Mouse (Mus musculus): Measurements from ENCODE around the gene Acoxl.

The Acoxl gene

DNA sequence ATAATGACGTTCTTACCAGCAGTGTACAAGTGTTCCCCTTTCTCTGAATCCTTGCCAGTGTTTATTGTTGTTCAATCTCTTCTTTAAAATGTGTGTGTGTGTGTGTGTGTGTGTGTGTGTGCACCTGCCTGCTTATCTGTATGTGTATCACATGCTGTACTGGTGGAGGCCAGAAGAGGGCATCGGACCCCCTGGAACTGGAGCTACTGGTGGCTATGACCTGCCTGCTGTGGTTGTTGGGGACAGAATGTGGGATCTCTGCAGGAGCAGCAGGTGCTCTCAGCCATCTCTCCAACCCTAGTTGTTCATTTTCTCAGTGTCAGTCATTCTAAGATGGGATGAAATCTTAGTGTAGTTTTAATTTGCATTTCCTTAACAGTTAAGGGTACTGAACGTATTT lies 98.4 kb downstream of the Acoxl start:
- DNase-seq (ENCODE audit: low read depth, low spot score): peak; percentile 57

- DNase-seq (ENCODE audit: low read depth, low spot score): peak; percentile 47
These were observed 100.5 kb downstream of the Acoxl start for GRCm38 (mm10) chr2:127939206-127939605.

- no peak for DNase-seq (ENCODE audit: low read depth, low spot score)
These were observed 121.9 kb downstream of the Acoxl start for GRCm38 (mm10) chr2:127960579-127960978.

DNA sequence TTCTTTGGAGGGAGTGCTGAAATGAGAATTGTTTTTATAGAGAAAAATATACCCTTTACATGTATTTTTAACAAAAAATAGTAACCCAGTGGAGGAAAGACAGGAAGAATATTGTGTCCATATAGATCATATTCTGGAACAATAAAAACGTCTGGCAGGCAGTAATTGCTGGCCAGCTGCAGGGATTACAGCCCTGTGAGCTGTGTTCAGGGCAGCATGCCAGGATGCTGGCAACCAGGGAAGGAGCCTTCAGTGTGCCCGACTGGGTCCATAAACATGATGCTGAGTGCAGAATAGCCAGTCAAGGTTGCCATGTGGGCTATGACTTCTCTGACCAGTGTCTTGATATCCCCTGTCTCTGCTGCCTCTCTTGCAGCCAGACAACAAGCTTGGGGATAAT lies 122.5 kb downstream of the Acoxl start:
- DNase-seq (ENCODE audit: low read depth, low spot score): no peak

DNA sequence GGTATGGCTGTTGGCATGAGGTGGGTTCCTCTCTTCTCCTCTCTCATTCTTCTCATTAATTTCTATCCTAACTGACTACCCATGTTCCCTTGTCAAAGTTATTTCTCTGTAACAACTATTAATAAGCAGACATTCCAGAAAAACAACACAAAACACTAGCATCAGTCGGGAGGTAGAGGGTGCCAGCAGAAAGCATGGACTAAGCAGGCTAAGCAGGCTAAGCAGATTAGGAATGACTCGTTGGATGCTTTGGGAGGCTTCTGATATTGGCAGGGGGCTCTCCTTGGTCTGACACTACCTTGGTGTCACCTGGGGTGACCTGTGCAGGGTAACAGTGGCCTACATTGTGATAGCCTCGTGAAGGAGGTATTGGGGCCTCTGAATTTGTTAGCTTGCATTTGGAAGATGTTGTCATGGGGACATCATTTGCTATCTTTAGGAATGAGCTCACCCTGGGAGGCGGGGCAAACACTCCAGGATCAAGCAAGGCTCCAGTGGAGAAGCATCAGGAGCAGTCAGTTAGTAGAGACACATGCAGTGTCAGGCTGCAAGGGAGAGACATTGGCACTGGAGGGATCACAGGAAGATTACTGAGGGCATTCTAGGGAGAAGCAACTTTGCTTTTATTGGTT lies 123.2 kb downstream of the Acoxl start:
- no peak for DNase-seq (ENCODE audit: low read depth, low spot score)

GRCm38 (mm10) chr2:127968944-127969343 lies 130.3 kb downstream of the Acoxl start:
- DNase-seq (ENCODE audit: low read depth, low spot score): no peak

GRCm38 (mm10) chr2:127976276-127976675 lies 137.6 kb downstream of the Acoxl start:
- no peak for DNase-seq (ENCODE audit: low read depth, low spot score)

GRCm38 (mm10) chr2:127978601-127979230 lies 140.0 kb downstream of the Acoxl start:
- no peak for DNase-seq (ENCODE audit: low read depth, low spot score)

DNA sequence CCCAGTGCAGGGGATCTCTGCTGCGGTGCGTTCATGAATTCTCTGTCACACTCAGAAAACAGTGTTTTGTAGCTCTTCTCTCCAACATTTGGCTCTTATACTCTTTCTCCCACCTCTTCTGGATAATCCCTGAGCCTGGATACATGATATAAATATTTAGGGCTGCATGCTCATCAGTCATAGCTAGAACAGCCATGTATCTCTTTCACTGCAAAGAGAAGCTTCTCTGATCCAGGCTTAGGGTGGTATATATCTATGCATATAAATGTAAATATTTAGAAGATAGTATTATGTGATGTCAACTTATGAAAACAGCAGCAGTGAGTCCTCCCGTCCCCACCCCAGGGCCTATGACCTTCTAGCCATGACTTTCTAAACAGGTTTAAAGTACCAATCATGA lies 143.9 kb downstream of the Acoxl start:
- DNase-seq (ENCODE audit: low read depth, low spot score): no peak

- no peak for DNase-seq (ENCODE audit: low read depth, low spot score)
These were observed 144.6 kb downstream of the Acoxl start for GRCm38 (mm10) chr2:127983301-127983700.

DNA sequence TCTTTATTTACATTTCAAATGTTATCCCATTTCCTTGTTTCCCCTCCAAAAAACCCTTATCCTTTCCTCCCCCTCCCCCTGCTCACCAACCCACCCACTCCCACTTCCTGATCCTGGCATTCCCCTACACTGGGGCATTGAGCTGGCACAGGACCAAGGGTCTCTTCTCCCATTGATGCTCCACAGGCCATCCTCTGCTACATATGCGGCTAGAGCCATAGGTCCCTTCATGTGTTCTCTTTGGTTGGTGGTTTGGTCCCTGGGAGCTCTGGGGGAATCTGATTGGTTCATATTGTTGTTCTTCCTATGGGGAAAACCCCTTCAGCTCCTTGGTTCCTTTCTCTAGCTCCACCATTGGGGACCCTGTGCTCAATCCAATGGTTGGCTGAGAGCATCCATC lies 145.3 kb downstream of the Acoxl start:
- no peak for DNase-seq (ENCODE audit: low read depth, low spot score)

DNA sequence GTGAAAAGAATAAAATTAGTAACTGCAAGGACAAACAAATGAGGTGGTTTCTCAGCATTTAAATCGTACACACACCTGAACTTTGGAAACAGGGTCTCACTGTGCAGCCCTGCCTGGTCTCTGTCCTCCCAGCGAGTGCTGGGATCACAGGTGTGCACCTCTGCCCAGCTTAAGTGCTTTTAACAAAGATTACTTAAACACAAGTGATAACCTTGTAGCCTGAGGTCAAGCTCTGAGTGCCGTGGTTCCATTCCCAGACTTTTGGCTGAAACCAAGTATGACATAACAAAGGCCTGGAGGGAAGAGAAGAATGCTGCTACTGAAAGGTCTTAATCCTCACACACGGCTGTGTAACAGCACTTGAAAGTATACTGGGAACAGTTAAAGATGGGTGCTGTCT lies 149.0 kb downstream of the Acoxl start:
- DNase-seq (ENCODE audit: low read depth, low spot score): no peak

DNA sequence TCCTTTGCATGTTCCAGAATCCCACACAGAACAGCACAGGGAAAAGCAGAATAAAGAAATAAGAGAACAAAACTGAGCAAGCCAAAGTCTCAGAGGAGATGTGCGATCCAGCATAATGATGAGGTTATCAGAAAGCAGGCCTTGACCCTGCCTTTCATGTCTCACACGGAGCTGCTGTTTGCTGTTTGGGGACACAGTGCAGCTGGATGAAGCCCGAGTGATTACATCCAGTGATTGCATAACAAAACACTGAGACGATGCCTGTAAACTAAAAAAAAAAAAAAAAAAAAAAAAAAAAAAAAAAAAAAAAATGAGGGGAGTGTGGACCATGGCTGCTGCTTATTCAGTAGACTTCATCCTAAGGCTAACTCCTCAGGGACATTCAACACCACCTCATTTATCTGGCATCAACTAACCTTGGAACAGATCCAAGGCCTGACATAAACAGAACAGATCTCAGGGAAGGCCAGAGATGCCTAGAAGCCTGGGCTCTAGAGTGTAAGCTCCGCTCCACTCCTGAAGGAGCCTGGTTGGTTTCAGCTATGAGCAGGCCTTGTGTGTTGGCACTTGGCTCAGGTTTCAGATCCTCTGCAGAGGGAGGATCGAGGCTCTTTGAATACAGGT lies 152.3 kb downstream of the Acoxl start:
- no peak for DNase-seq (ENCODE audit: low read depth, low spot score)

DNA sequence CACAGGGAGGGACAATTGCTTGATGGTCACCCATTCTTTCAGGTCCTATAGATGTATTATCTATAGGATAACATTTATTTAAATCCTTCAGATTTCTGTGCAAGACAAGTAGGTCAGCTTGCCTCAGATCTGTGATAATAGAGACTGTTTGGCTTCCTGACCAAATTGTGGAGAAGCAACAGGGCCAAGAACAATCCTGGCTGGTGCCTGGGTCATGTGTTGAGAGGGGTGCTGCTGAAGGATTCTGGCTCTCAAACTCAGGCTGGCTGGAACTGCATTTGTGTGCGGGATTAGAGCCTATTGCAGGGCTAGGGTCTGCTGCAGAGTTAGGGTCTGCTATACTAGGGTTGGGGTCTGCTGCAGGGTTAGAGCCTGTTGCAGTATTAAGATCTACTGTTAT lies 153.0 kb downstream of the Acoxl start:
- no peak for DNase-seq (ENCODE audit: low read depth, low spot score)

GRCm38 (mm10) chr2:128008662-128009423 lies 170.2 kb downstream of the Acoxl start:
- peak; percentile 97 for DNase-seq (ENCODE audit: low read depth, low spot score)

DNA sequence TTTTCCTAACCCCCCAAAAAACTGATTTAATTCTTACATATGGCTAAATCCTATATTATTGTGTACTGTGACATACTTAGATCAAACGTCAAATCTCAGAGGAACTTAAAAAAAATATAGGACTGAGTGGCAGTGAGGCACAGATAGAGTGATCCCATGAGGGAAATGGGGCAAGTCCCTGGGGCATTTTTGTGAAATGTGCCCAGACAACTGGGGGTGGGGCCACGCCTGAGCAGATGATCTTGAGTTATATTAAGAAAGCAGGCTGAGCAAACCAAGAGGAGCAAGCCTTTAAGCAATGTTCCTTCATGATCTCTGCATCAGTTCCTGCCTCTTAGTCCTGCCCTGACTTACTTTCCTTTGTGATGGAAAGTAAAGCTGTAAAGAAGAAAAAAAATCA lies 175.9 kb downstream of the Acoxl start:
- DNase-seq (ENCODE audit: low read depth, low spot score): peak; percentile 52

GRCm38 (mm10) chr2:128015602-128016001 lies 176.9 kb downstream of the Acoxl start:
- no peak for DNase-seq (ENCODE audit: low read depth, low spot score)

DNA sequence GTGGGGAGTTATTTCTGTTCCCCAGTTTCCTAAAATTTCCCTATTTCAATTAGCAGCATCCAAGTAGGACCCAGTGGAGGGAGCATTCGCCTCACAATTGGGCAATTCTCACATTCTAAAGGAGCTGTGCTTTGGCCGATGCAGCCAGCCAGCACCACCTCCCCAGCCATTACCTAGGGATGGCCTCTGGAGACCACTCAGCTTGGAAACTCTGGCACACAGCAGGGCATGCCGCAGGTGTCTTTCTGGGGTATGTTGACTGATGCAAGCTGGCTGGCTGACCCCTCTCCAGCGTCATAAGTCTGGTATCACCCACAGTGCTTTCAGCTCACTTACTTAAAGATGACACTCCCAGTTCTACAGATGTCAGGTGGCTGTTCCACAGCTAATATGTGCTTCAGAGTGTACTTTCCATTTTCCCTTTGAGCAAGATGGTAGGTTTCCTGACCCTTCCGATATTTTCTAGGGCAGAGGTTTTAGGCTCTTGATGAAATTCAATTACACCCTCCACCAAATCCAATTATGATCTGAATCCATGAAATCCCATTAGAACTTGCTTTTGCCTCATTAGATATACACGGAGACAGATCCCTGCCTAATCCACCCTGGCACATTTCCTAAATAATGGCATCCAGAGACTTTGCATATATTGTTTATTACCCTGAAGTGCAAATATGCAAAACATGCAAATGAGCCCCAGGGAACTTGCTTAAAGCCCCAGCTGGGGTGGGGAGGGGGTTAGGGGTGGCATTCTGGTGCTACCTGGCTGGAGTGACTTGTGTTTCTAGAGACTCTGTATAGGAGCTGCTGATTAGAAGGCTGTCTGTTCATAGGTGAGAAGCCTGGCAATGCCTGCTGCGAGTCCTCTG lies 181.6 kb downstream of the Acoxl start:
- DNase-seq (ENCODE audit: low read depth, low spot score): no peak

- no peak for DNase-seq (ENCODE audit: low read depth, low spot score)
These were observed 182.2 kb downstream of the Acoxl start for GRCm38 (mm10) chr2:128020908-128021193.

DNA sequence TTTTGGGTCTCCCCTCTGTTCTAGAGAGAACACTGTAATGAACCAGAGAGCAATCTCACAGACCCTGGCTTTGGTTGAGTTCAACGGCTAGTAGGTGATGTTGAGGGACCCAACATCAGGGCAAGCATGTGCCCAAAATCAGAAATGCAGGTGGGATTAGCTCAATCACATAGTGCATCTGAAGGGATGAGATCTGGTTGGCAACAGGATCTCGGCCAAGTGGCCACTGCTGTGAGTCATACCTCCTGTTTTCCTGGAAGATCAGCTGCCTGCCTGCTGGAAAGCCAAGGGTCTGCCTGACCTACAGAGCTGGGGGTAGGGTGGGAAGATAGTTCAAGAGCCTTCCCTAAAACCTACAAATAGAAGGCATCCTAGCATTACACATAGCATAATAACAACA lies 185.2 kb downstream of the Acoxl start:
- DNase-seq (ENCODE audit: low read depth, low spot score): no peak

- DNase-seq (ENCODE audit: low read depth, low spot score): no peak
These were observed 189.0 kb downstream of the Acoxl start for GRCm38 (mm10) chr2:128027696-128028095.

GRCm38 (mm10) chr2:128029968-128030367 lies 191.3 kb downstream of the Acoxl start:
- no peak for DNase-seq (ENCODE audit: low read depth, low spot score)
